Mouse (Mus musculus) intestine, postnatal 0 days (tissue): ENCODE measurements around the gene Pafah2. TPM values are rescaled to one million over a fixed set of nuclear protein-coding genes. Genes with fewer than 3 reads are reported as not detected.

Experiments used
- ATAC-seq: fragments of 200-750 bp; cut with Nextera tagmentation; 2 replicates; pipeline ENCODE4 v1.8.0; 2017; ENCODE audit warnings: mild to moderate bottlenecking, moderate TSS enrichment, moderate library complexity
- H3K27ac ChIP-seq: fragments of 300-500 bp; sonication (generic); 2 replicates; pipeline ENCODE4 v1.5.1; 2014; ENCODE audit warnings: mild to moderate bottlenecking, low read depth, low read length, moderate library complexity
- H3K27me3 ChIP-seq: fragments of 300-500 bp; sonication (generic); replicated peaks from 2 replicates; pipeline ENCODE4 v1.6.1; 2014; ENCODE audit warnings: low read length, mixed read lengths; ENCODE audit not compliant: control insufficient read depth, insufficient read depth
- H3K36me3 ChIP-seq: fragments of 300-500 bp; sonication (generic); 2 replicates; pipeline ENCODE4 v1.6.1; 2014; ENCODE audit warnings: mild to moderate bottlenecking, moderate library complexity; ENCODE audit not compliant: control insufficient read depth, insufficient read depth
- H3K4me1 ChIP-seq: fragments of 300-500 bp; sonication (generic); replicated peaks from 2 replicates; pipeline ENCODE4 v1.6.1; 2014; ENCODE audit warnings: antibody characterized with exemption, low read length, mixed read lengths; ENCODE audit not compliant: control insufficient read depth, insufficient read depth
- H3K4me2 ChIP-seq: fragments of 300-500 bp; sonication (generic); replicated peaks from 2 replicates; pipeline ENCODE4 v1.6.1; 2014; ENCODE audit warnings: low read depth, mild to moderate bottlenecking, moderate library complexity
- H3K4me3 ChIP-seq: fragments of 300-500 bp; sonication (generic); 2 replicates; pipeline ENCODE4 v1.5.1; 2014; ENCODE audit warnings: low read depth, low read length
- H3K9ac ChIP-seq: fragments of 300-500 bp; sonication (generic); 2 replicates; pipeline ENCODE4 v1.6.1; 2014; ENCODE audit warnings: mild to moderate bottlenecking, low read depth, low read length
- H3K9me3 ChIP-seq: fragments of 300-500 bp; sonication (generic); 2 replicates; pipeline ENCODE4 v1.6.1; 2016; ENCODE audit warnings: mixed run types; ENCODE audit not compliant: control insufficient read depth
- CTCF ChIP-seq: sonication (generic); IDR thresholded peaks from 2 replicates; pipeline ENCODE4 v1.5.1; 2016; ENCODE audit warnings: low read depth, mild to moderate bottlenecking, control low read depth, antibody characterized with exemption, moderate library complexity
- WGBS: fragments of 180-500 bp; shearing (Covaris S2); extraction: QIAGEN DNeasy Blood & Tissue Kit; methylation state at CpG from one replicate; pipeline ENCODE4 v1.1.7; 2014; 5-methylcytosine and 5-hydroxymethylcytosine counted together
- polyA plus RNA-seq: library from polyadenylated mRNA; unstranded; fragments of >200 nt; fragmentation: Nextera tagmentation; extraction: Ambion mirVana; gene quantifications from 2 replicates; pipeline ENCODE4 v1.2.1, GENCODE M21; 2015

Gene Pafah2
- polyA plus RNA-seq, 1 experiment from 2014 or later: 39.8 TPM

DNA sequence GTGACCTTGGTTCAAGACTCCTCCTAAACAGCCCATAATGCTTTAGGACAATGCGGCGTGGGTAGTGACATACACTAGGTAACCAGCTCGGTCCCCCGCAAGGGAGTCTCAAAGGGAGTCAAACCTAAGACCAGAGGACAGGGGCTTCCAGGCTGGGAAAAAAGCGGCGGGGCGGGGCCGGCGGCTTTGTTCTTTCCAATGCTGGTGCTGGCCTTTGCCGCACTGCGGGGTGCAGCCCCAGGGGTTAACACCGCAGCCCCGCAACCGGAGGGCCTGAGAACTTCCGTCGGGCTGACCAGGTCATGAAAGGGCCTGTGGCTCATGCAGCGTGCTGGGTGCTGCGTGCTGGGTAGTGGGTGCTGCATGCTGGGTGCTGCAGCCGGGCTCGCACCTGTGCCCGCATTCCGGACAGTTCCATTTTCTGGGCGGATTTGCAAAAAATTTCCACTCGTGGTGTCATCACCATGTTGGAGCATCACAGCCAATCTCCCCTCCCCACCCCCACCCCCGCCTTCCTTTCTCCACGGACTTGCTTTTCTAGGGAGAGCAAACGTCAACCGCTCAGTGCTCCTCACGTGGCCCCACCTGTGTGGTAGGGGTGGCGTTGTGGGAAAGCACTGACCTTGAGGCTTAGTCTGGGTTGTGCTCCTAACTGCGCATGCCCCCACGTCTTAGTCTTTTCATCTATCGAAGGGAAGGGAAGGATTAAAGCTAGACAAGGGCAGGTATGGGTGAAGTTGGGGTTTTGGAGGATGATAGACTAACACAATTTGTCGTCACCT lies 57.7 kb downstream of the Pafah2 start:
- ATAC-seq: no peak
- Histone ChIP-seq H3K9ac (no peak overlapping the region), H3K4me1 (0 out of 2 replicates have a peak, but pooled peaks cover 3% of the 10 kb centered on the region), H3K27me3 (peaks cover 10% of the 10 kb centered on the region; the same call in 1 of the 2 replicates), H3K36me3 (no peaks in the 10 kb centered on the region), H3K4me2 (no peak overlapping the region), H3K4me3 (no peak overlapping the region), H3K27ac (no peak overlapping the region), H3K9me3 (no peaks in the 10 kb centered on the region)
- TF ChIP-seq CTCF: no peak
- WGBS: 33% methylated on average over 34 of the region's 34 CpGs

GRCm38 (mm10) chr4:134455310-134455709 lies 59.2 kb downstream of the Pafah2 start:
- H3K36me3 ChIP-seq: no peaks in the 10 kb centered on the region
- no peak overlapping the region for H3K4me3 ChIP-seq
- peak; percentile 31; the same call in 1 of the 2 replicates for ATAC-seq
- no peak overlapping the region for H3K27ac ChIP-seq
- H3K9me3 ChIP-seq: no peaks in the 10 kb centered on the region
- H3K4me2 ChIP-seq: peak overlapping the region; percentile 21; the same call in 1 of the 2 replicates
- H3K4me1 ChIP-seq: 0 out of 2 replicates have a peak, but pooled peaks cover 3% of the 10 kb centered on the region
- H3K27me3 ChIP-seq: peaks cover 10% of the 10 kb centered on the region; the same call in 1 of the 2 replicates
- no peak overlapping the region for H3K9ac ChIP-seq
- TF ChIP-seq CTCF: no peak
- WGBS: 37% methylated on average over 6 of the region's 6 CpGs

- H3K9me3 ChIP-seq: no peaks in the 10 kb centered on the region
- TF ChIP-seq CTCF: no peak
- H3K36me3 ChIP-seq: no peaks in the 10 kb centered on the region
- peaks cover 10% of the 10 kb centered on the region; the same call in 1 of the 2 replicates for H3K27me3 ChIP-seq
- H3K4me1 ChIP-seq: 0 out of 2 replicates have a peak, but pooled peaks cover 2% of the 10 kb centered on the region
- WGBS: 55% methylated on average over 7 of the region's 7 CpGs
- H3K4me2 ChIP-seq: no peak overlapping the region
- H3K27ac ChIP-seq: no peak overlapping the region
- H3K4me3 ChIP-seq: no peak overlapping the region
- ATAC-seq: no peak
- H3K9ac ChIP-seq: no peak overlapping the region
Observed at GRCm38 (mm10) chr4:134457130-134457825, 61.2 kb downstream of the Pafah2 start.

- Histone ChIP-seq H3K4me3 (no peak overlapping the region), H3K27ac (no peak overlapping the region)
- 83% methylated on average over 5 of the region's 5 CpGs for WGBS
Observed at GRCm38 (mm10) chr4:134458856-134459255, 62.7 kb downstream of the Pafah2 start.

DNA sequence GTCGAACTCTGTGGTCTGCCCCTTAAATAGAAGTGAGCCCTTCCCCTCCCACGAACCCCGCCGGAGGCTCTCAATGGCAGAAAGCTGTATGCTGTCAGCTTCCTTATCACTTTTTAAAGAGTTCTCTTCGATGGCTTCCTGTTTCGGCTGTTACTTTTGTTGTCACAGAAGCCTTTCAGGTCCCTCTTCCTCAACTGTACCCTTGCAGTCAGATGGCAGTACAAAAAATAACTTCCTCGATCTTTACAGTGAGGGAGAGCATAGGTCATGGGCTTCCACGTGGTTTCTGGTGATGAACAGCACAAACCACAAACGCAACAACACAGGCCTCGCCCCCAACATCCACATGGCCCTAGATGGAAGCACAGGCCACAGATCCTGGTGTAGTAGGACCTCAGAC lies 64.2 kb downstream of the Pafah2 start:
- Histone ChIP-seq H3K9ac (no peak overlapping the region), H3K9me3 (no peaks in the 10 kb centered on the region), H3K27ac (no peak overlapping the region), H3K4me2 (no peak overlapping the region), H3K27me3 (no peaks in the 10 kb centered on the region), H3K4me1 (no peaks in the 10 kb centered on the region), H3K4me3 (no peak overlapping the region), H3K36me3 (no peaks in the 10 kb centered on the region)
- WGBS: 72% methylated on average over 10 of the region's 10 CpGs
- ATAC-seq: no peak
- no peak for TF ChIP-seq CTCF

More at GRCm38 (mm10) chr4:134458856-134459255, 62.7 kb downstream of the Pafah2 start:
- H3K9ac ChIP-seq: no peak overlapping the region
- H3K4me2 ChIP-seq: no peak overlapping the region
- ATAC-seq: no peak
- H3K36me3 ChIP-seq: no peaks in the 10 kb centered on the region
- H3K27me3 ChIP-seq: peaks cover 4% of the 10 kb centered on the region; the same call in 1 of the 2 replicates
- TF ChIP-seq CTCF: no peak
- H3K4me1 ChIP-seq: no peaks in the 10 kb centered on the region
- no peaks in the 10 kb centered on the region for H3K9me3 ChIP-seq

DNA sequence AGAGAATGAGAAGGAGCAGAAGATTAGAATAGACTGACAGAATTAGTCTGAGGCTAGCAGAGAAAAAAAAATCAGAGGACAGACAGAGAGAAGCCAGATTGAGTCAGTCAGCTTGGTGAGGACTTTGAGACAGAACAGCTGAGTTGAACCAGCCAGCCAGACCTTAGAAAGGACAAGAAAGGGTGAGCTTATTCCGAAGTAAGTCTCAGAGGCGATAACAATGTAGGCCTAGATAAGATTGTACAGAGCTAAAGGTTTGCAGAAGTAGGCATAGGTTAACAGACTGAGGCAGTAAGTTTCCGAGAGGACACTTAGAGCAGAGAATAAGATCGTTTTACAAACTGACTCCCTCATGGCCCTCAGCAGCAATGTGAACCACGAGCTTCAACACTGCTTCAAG lies 65.1 kb downstream of the Pafah2 start:
- no peak for TF ChIP-seq CTCF
- WGBS: 68% methylated on average over 5 of the region's 5 CpGs
- no peak for ATAC-seq
- Histone ChIP-seq H3K4me1 (no peaks in the 10 kb centered on the region), H3K4me2 (no peak overlapping the region), H3K9ac (no peak overlapping the region), H3K4me3 (no peak overlapping the region), H3K36me3 (no peaks in the 10 kb centered on the region), H3K9me3 (no peaks in the 10 kb centered on the region), H3K27me3 (no peaks in the 10 kb centered on the region), H3K27ac (no peak overlapping the region)
